Mouse (Mus musculus): ENCODE measurements around the gene Pcdh10. TPM values are rescaled to one million over a fixed set of nuclear protein-coding genes. Genes with fewer than 3 reads are reported as not detected.

Pcdh10 gene
- not detected for total RNA-seq (2023)

DNA sequence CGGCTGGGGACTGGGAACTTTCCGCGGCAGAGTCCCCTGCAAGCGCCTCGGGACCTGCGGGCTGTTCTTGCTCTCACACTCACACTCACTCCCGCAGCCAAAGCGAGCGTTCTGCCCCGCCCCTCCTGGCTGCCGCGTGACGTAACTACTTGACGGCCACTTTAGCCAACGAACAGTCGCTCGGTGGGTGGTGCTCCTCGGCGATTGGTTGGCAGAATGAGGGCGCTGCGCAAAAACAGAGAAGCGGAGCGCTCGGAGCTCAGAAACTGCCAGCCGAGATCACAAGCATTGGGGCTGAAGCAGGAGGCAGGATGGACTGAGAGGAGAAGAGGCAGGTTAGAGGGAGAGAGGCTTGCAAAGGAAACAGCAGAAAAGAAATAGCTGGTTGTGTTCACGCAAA is at the start of gene Pcdh10:
Pcdh10 (plus strand) TSS at position 254 of the 400 bp plus-strand sequence.

All from B cell, adult 67 days (primary cell).